Mouse (Mus musculus): ENCODE measurements around the gene Rps21.
"Not testable (repeated sequence)": the region's sequence is repeated elsewhere in the genome, so short reads cannot be mapped to it uniquely, and the experiment has no call there.

The Rps21 gene

GRCm38 (mm10) chr2:180259826-180260609 lies 2.8 kb downstream of the Rps21 start:
- not testable (repeated sequence) for DNase-seq

- no peak for DNase-seq
These were observed 3.7 kb downstream of the Rps21 start for GRCm38 (mm10) chr2:180260610-180261480.

- DNase-seq, result no peak
These were observed 4.7 kb downstream of the Rps21 start for GRCm38 (mm10) chr2:180261901-180262300.

GRCm38 (mm10) chr2:180262441-180262840 lies 5.3 kb downstream of the Rps21 start:
- DNase-seq, result peak; percentile 67

GRCm38 (mm10) chr2:180262891-180263290 lies 5.7 kb downstream of the Rps21 start:
- DNase-seq, result no peak

GRCm38 (mm10) chr2:180267955-180268354 lies 10.8 kb downstream of the Rps21 start:
- no peak for DNase-seq

- no peak for DNase-seq
These were observed 12.2 kb downstream of the Rps21 start for GRCm38 (mm10) chr2:180269329-180269728.

GRCm38 (mm10) chr2:180270537-180271255 lies 13.5 kb downstream of the Rps21 start:
- DNase-seq, result no peak

- DNase-seq, result no peak
These were observed 14.7 kb downstream of the Rps21 start for GRCm38 (mm10) chr2:180271804-180272395.

GRCm38 (mm10) chr2:180272884-180273321 lies 15.7 kb downstream of the Rps21 start:
- DNase-seq, result peak; percentile 62

- peak; percentile 96 for DNase-seq
These were observed 16.4 kb downstream of the Rps21 start, which contains the start of gene Cables2 for GRCm38 (mm10) chr2:180273394-180274244. TSS of gene Cables2 (minus strand) at chr2:180273496.

GRCm38 (mm10) chr2:180274523-180274922 lies 17.3 kb downstream of the Rps21 start:
- DNase-seq, result no peak

- DNase-seq, result peak; percentile 91
These were observed 18.7 kb downstream of the Rps21 start for GRCm38 (mm10) chr2:180275836-180276235.

- DNase-seq, result no peak
These were observed 19.2 kb downstream of the Rps21 start for GRCm38 (mm10) chr2:180276385-180276784.

GRCm38 (mm10) chr2:180276851-180277259 lies 19.7 kb downstream of the Rps21 start:
- DNase-seq, result no peak

GRCm38 (mm10) chr2:180277773-180278320 lies 20.7 kb downstream of the Rps21 start:
- no peak for DNase-seq

- DNase-seq, result no peak
These were observed 22.1 kb downstream of the Rps21 start for GRCm38 (mm10) chr2:180279321-180279720.

GRCm38 (mm10) chr2:180288966-180289365 lies 31.8 kb downstream of the Rps21 start:
- DNase-seq, result no peak

GRCm38 (mm10) chr2:180289440-180290108 lies 32.4 kb downstream of the Rps21 start, which contains the start of gene Rbbp8nl:
TSS of gene Rbbp8nl (minus strand) at chr2:180289879.
- DNase-seq, result peak; percentile 81

GRCm38 (mm10) chr2:180290503-180290902 lies 33.3 kb downstream of the Rps21 start:
- no peak for DNase-seq
